In genomic region chr5:147076799-147077165, GRCm38 (mm10) we compare ENCODE assay signal across 8 mouse cellular contexts. TPM values are rescaled to one million over a fixed set of nuclear protein-coding genes. Genes with fewer than 3 reads are reported as not detected.
DNase-seq lines count a peak whose midpoint lies in the region; ATAC-seq lines count a peak whose summit lies in the region.

Gene Polr1d, plus strand, starts transcription at chr5:147077050.

- peak in 1 of 2 experiments; percentile 5 for DNase-seq in layer of hippocampus, adult 18-20 months (ENCODE audit: low spot score in 2 of 2)
- no peak for DNase-seq in layer of hippocampus, adult 11-12 months (ENCODE audit: low spot score)
- no peak for DNase-seq in adrenal gland, postnatal 4 days (ENCODE audit: low spot score in 2 of 2)
- DNase-seq in gastrocnemius, postnatal 25 days = no peak
- DNase-seq in T-cell, adult 2 months (ENCODE audit: low spot score) = no peak
- no peak for DNase-seq in urinary bladder, postnatal 25 days (ENCODE audit: low spot score)

- peak within 1 kb of the TSS; percentile 81 for H3K9ac ChIP-seq in intestine, embryonic 15.5 days

- WGBS in intestine, embryonic 15.5 days = 0% methylated on average over 15 of the region's 17 CpGs

- no peaks in the 10 kb centered on the region for H3K27me3 ChIP-seq in intestine, embryonic 15.5 days (replicated peaks)

- H3K36me3 ChIP-seq in intestine, embryonic 15.5 days = no peaks in the 10 kb centered on the region

- no peaks in the 10 kb centered on the region for H3K9me3 ChIP-seq in intestine, embryonic 15.5 days

- H3K4me3 ChIP-seq in intestine, embryonic 15.5 days (replicated peaks) = peak within 1 kb of the TSS; percentile 65

- H3K4me1 ChIP-seq in intestine, embryonic 15.5 days (replicated peaks) = peaks cover 20% of the 10 kb centered on the region

- peak within 1 kb of the TSS; percentile 91 for H3K4me2 ChIP-seq in intestine, embryonic 15.5 days (replicated peaks)

- ATAC-seq in intestine, embryonic 15.5 days = peak; percentile 83
- no peak; the same call in 1 of the 2 replicates for ATAC-seq in megakaryocyte-erythroid progenitor cell, adult 5-6 weeks (replicated peaks; ENCODE audit: low FRiP score, low TSS enrichment, poor library complexity, severe bottlenecking)

- peak within 1 kb of the TSS; percentile 98 for H3K27ac ChIP-seq in intestine, embryonic 15.5 days

RNA-seq across cellular contexts. Expression of gene Polr1d, which starts in this region (rescaled TPM):
- 10 to 100 TPM; 64.6 to 69.8 TPM for total RNA-seq in layer of hippocampus, adult 18-20 months (2021)
- total RNA-seq in adrenal gland, postnatal 4 days (2021) = 100 to 1,000 TPM; 131 to 133 TPM
- total RNA-seq in gastrocnemius, postnatal 25 days (2021) = 10 to 100 TPM; 85.3 to 87.5 TPM
- 151 and 155 TPM in 2 replicates for polyA plus RNA-seq in intestine, embryonic 15.5 days (2015; fragmentation: Nextera tagmentation; extraction: Ambion mirVana)
- 145 and 195 TPM in 2 replicates for total RNA-seq in megakaryocyte-erythroid progenitor cell, adult 5-6 weeks (2014; fragmentation: Nextera tagmentation)
- total RNA-seq in megakaryocyte-erythroid progenitor cell, adult 5-6 weeks (2017) = 149 and 191 TPM in 2 replicates
